Mouse (Mus musculus): ENCODE data around the gene Hkdc1.

- TF ChIP-seq POLR2A (IDR thresholded peaks at IDR 0.05; ENCODE audit: insufficient read length, low read depth) (no peak), POLR2AphosphoS2 (IDR thresholded peaks at IDR 0.05; ENCODE audit: insufficient read length, low read depth) (no peak), MYOG (IDR thresholded peaks at IDR 0.05; ENCODE audit: control insufficient read depth in 1 of 3, insufficient read depth in 1 of 3, insufficient read length in 2 of 3, low read depth in 2 of 3) (no peak), MYOD1 (IDR thresholded peaks at IDR 0.05; ENCODE audit: control insufficient read depth in 1 of 3, insufficient read length in 2 of 3, low read depth in 2 of 3) (no peak), USF1 (IDR thresholded peaks at IDR 0.05; ENCODE audit: low read depth) (no peak), E2F4 (IDR thresholded peaks at IDR 0.05; ENCODE audit: insufficient read depth) (no peak), MAX (IDR thresholded peaks at IDR 0.05; ENCODE audit: low read depth) (no peak), CEBPB (IDR thresholded peaks at IDR 0.05; ENCODE audit: insufficient read depth, poor library complexity, severe bottlenecking) (no peak), TCF3 (IDR thresholded peaks at IDR 0.05; ENCODE audit: insufficient read length, low read depth) (no peak), TCF12 (IDR thresholded peaks at IDR 0.05; ENCODE audit: insufficient read depth, poor library complexity, severe bottlenecking) (no peak), REST (IDR thresholded peaks at IDR 0.05; ENCODE audit: insufficient read depth, insufficient read length) (no peak)
These were observed 87.4 kb downstream of the Hkdc1 start for GRCm38 (mm10) chr10:62334686-62335422.
